In genomic region chr2:172782686-172783085, GRCm38 (mm10) we compare ENCODE assay signal across 20 mouse cellular contexts.
"Had no signal": no experiment of that assay in that cellular context is flagged by ENCODE, and none has a peak within 500 bp of the region (broad histone marks: within the 10 kb centered on the region; RNA-seq: fewer than 3 reads in every experiment).

No protein-coding gene starts in this region.

- H3K36me3 ChIP-seq: liver, embryonic 15.5 days; lung, embryonic 15.5 days; midbrain, embryonic 12.5 days; neural tube, embryonic 13.5 days; neural tube, embryonic 15.5 days had no signal

- H3K4me3 ChIP-seq: liver, embryonic 15.5 days; lung, embryonic 15.5 days; megakaryocyte, embryonic 14.5 days; midbrain, embryonic 12.5 days; neural tube, embryonic 13.5 days; neural tube, embryonic 15.5 days had no signal

- H3K4me1 ChIP-seq: liver, embryonic 15.5 days; megakaryocyte, embryonic 14.5 days; neural tube, embryonic 13.5 days had no signal

- H3K9me3 ChIP-seq: liver, embryonic 15.5 days; lung, embryonic 15.5 days; neural tube, embryonic 13.5 days; neural tube, embryonic 15.5 days had no signal

- H3K27ac ChIP-seq: liver, embryonic 15.5 days; lung, embryonic 15.5 days; macrophage; midbrain, embryonic 12.5 days; neural tube, embryonic 13.5 days; neural tube, embryonic 15.5 days had no signal

- DNase-seq: liver, postnatal 0 days; lung, adult 2 months; lung, postnatal 14 days; lung, postnatal 36 days; midbrain, embryonic 14.5 days; retina, postnatal 1 day; right cerebral cortex, adult 18-20 months; right cerebral cortex, postnatal 25 days; right cerebral cortex, postnatal 4 days; spleen, adult 18-20 months; thymus, adult 18-20 months; thymus, postnatal 14 days; thymus, postnatal 36 days had no signal
